Mouse (Mus musculus): Measurements from ENCODE around the gene Taf3. TPM values are rescaled to one million over a fixed set of nuclear protein-coding genes. Genes with fewer than 3 reads are reported as not detected.
A peak's percentile ranks its signal among the peaks of the same experiment; 100 is the strongest.

The Taf3 gene
- polyA plus RNA-seq, 1 experiment: 6.9 TPM

GRCm38 (mm10) chr2:9871798-9872197, 176.6 kb downstream of the Taf3 start:
- TF ChIP-seq CTCF (IDR thresholded peaks at IDR 0.05; ENCODE audit: extremely low read depth, insufficient read length, insufficient replicate concordance, low read depth, low read length) (no peak), POLR2A (IDR thresholded peaks at IDR 0.05; ENCODE audit: low read depth, low read length) (no peak)
- 0 out of 2 replicates have a peak, but pooled peaks cover 2% of the 10 kb centered on the region for H3K4me1 ChIP-seq (ENCODE audit: control insufficient read depth, insufficient read depth, insufficient read length, low read length)
- 0 out of 2 replicates have a peak overlapping the region, but pooled peaks have one; percentile 27 for H3K27ac ChIP-seq (ENCODE audit: insufficient read depth, low read depth, low read length)
- H3K36me3 ChIP-seq (ENCODE audit: control insufficient read depth, insufficient read depth, low read length): no peaks in the 10 kb centered on the region
- peaks cover 29% of the 10 kb centered on the region for H3K27me3 ChIP-seq (ENCODE audit: control insufficient read depth, insufficient read depth, low read length)
- WGBS: 70% methylated on average over 6 of the region's 6 CpGs
- peak overlapping the region; percentile 15; the same call in 1 of the 2 replicates for H3K4me3 ChIP-seq (ENCODE audit: low read depth, low read length)

GRCm38 (mm10) chr2:9871141-9871716, 177.2 kb downstream of the Taf3 start:
- TF ChIP-seq POLR2A (IDR thresholded peaks at IDR 0.05; ENCODE audit: low read depth, low read length) (no peak), CTCF (IDR thresholded peaks at IDR 0.05; ENCODE audit: extremely low read depth, insufficient read length, insufficient replicate concordance, low read depth, low read length) (no peak)
- H3K27ac ChIP-seq (ENCODE audit: insufficient read depth, low read depth, low read length): 0 out of 2 replicates have a peak overlapping the region, but pooled peaks have one; percentile 27
- WGBS: 60% methylated on average over 4 of the region's 4 CpGs
- no peak overlapping the region for H3K4me3 ChIP-seq (ENCODE audit: low read depth, low read length)
- H3K27me3 ChIP-seq (ENCODE audit: control insufficient read depth, insufficient read depth, low read length): peaks cover 24% of the 10 kb centered on the region
- H3K4me1 ChIP-seq (ENCODE audit: control insufficient read depth, insufficient read depth, insufficient read length, low read length): 0 out of 2 replicates have a peak, but pooled peaks cover 2% of the 10 kb centered on the region
- no peaks in the 10 kb centered on the region for H3K36me3 ChIP-seq (ENCODE audit: control insufficient read depth, insufficient read depth, low read length)

GRCm38 (mm10) chr2:9867092-9867825, 181.1 kb downstream of the Taf3 start:
- Histone ChIP-seq H3K27me3 (ENCODE audit: control insufficient read depth, insufficient read depth, low read length) (0 out of 2 replicates have a peak, but pooled peaks cover 3% of the 10 kb centered on the region), H3K4me3 (ENCODE audit: low read depth, low read length) (no peak overlapping the region), H3K4me1 (ENCODE audit: control insufficient read depth, insufficient read depth, insufficient read length, low read length) (0 out of 2 replicates have a peak, but pooled peaks cover 2% of the 10 kb centered on the region), H3K36me3 (ENCODE audit: control insufficient read depth, insufficient read depth, low read length) (no peaks in the 10 kb centered on the region), H3K27ac (ENCODE audit: insufficient read depth, low read depth, low read length) (no peak overlapping the region)
- no peak for TF ChIP-seq CTCF (IDR thresholded peaks at IDR 0.05; ENCODE audit: extremely low read depth, insufficient read length, insufficient replicate concordance, low read depth, low read length)
- no peak for TF ChIP-seq POLR2A (IDR thresholded peaks at IDR 0.05; ENCODE audit: low read depth, low read length)
- 67% methylated on average over 12 of the region's 12 CpGs for WGBS

Other genes starting within 250 kb of the Taf3 start
- gene 4930412O13Rik, start 167.3 kb downstream of the Taf3 start, polyA plus RNA-seq (2012; rRNA removed): not detected in 2 replicates
- not detected in 2 replicates for gene 9230102O04Rik, start 159.1 kb downstream of the Taf3 start, polyA plus RNA-seq (2012; rRNA removed)
- gene Gata3, start 158.6 kb downstream of the Taf3 start, polyA plus RNA-seq (2012; rRNA removed): 0.77 and 2.3 TPM in 2 replicates
- gene Atp5c1, start 31.9 kb upstream of the Taf3 start, polyA plus RNA-seq (2012; rRNA removed): 308 and 559 TPM in 2 replicates
- 0.33 and 2.8 TPM in 2 replicates for gene Kin, start 32.0 kb upstream of the Taf3 start, polyA plus RNA-seq (2012; rRNA removed)
- 0.61 TPM in 1 of 2 replicates, not detected in the other for gene Itih2, start 82.8 kb upstream of the Taf3 start, polyA plus RNA-seq (2012; rRNA removed)
- 2.4 and 4.7 TPM in 2 replicates for gene Itih5, start 105.0 kb upstream of the Taf3 start, polyA plus RNA-seq (2012; rRNA removed)